Mouse (Mus musculus): ENCODE data around the gene Marc1. TPM values are rescaled to one million over a fixed set of nuclear protein-coding genes. Genes with fewer than 3 reads are reported as not detected.

Gene Marc1
- total RNA-seq, 2 experiments from 2014 or later = not detected

GRCm38 (mm10) chr1:184771891-184772249 lies 39.2 kb downstream of the Marc1 start:
- no peak for DNase-seq
- intact Hi-C loops (cut with DNase I) = loop anchor here (1.0 to 2.0 kb wide), 4 partner anchors 23 to 506 kb away; no protein-coding TSS in a partner anchor

GRCm38 (mm10) chr1:184771202-184771890 lies 39.8 kb downstream of the Marc1 start:
- intact Hi-C loops (cut with DNase I) = loop anchor here (1.0 to 2.0 kb wide), 4 partner anchors 23 to 505 kb away; no protein-coding TSS in a partner anchor
- DNase-seq = peak; percentile 86 to 93

GRCm38 (mm10) chr1:184763866-184764265 lies 47.2 kb downstream of the Marc1 start:
- intact Hi-C loops (cut with DNase I) = no loop called here
- no peak for DNase-seq

- DNase-seq = no peak
- intact Hi-C loops (cut with DNase I) = no loop called here
Observed at GRCm38 (mm10) chr1:184762941-184763340, 48.2 kb downstream of the Marc1 start.

- intact Hi-C loops (cut with DNase I) = no loop called here
- DNase-seq = no peak
Observed at GRCm38 (mm10) chr1:184761988-184762387, 49.1 kb downstream of the Marc1 start.

DNA sequence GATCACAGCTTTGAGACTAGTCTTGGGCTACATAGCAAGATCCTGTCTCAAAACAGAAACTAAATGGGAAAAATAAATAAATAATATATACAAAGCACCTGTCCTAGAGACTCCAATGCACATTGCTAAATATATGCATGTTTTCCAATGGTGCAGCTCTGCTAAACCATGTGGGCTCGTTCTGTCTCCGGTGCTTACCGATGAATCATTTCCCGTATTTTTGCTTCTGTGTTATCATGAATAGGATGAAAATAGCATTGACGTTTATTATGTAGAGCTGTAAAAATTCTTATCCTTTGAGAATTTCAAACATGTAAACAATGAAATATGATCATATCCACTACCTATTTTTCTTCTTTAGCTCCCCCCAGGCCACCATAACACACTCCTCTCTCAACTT lies 58.4 kb downstream of the Marc1 start:
- no peak for DNase-seq
- intact Hi-C loops (cut with DNase I) = no loop called here

DNA sequence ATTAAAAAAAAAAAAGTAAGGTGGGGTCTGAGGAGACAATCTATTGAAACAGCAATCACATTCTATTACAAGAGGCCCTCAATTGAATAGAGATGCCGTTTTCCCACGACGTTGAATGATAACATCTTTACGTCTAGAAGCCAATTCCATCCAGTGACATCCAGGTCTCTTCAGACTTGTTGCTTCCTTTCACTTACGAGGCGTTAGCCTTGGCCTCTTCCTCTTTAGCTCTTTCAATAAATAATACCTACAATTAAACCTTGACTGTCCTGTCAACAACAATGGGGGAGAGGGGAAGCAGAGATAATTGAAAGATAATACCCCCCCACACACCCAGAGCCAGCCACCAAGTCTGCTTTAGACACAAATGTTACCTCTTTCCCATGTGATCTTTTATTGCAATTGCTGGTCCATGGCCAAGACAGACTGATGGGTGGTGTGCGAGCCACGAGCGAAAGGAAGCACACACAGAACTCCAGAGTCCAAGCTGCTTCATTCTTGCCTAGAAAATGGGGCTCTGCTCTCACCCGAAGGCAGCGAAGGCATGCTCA lies 60.9 kb downstream of the Marc1 start:
- intact Hi-C loops (cut with DNase I) = no loop called here
- DNase-seq = no peak

- intact Hi-C loops (cut with DNase I) = loop anchor here (2.0 kb wide), 1 partner anchor 22 kb away; no protein-coding TSS in a partner anchor
Observed at GRCm38 (mm10) chr1:184748692-184749152, 62.4 kb downstream of the Marc1 start.

GRCm38 (mm10) chr1:184737876-184738479 lies 73.1 kb downstream of the Marc1 start:
- peak; percentile 61 to 69 for DNase-seq
- intact Hi-C loops (cut with DNase I) = loop anchor here (1.0 to 5.0 kb wide), 6 partner anchors 33 to 476 kb away; no protein-coding TSS in a partner anchor

More at GRCm38 (mm10) chr1:184748692-184749152, 62.4 kb downstream of the Marc1 start:
- DNase-seq = peak; percentile 56 to 71

- no peak for DNase-seq
- intact Hi-C loops (cut with DNase I) = loop anchor here (5.0 kb wide), 2 partner anchors 340 to 360 kb away; no protein-coding TSS in a partner anchor
Observed at GRCm38 (mm10) chr1:184737228-184737627, 73.9 kb downstream of the Marc1 start.

Small RNA genes within 50 kb of the gene (microRNA-seq; reads per million reads assigned to microRNA genes)
- gene Mir1981 (ENCODE audit: borderline number of aligned reads in 2 of 2) = 139 to 152 reads per million in 2 experiments

Other genes starting within 250 kb of the Marc1 start
- 10 to 100 TPM in 1 of 2 experiments, 1 to 10 TPM in 1; 9.9 to 14.5 TPM for gene Hlx, start 78.7 kb downstream of the Marc1 start, total RNA-seq (2021)
- gene Marc2, start 35.1 kb upstream of the Marc1 start, total RNA-seq (2021) = 100 to 1,000 TPM; 127 to 136 TPM
- gene C130074G19Rik, start 71.9 kb upstream of the Marc1 start, total RNA-seq (2021) = 10 to 100 TPM; 18.0 to 19.0 TPM
- 1 to 10 TPM; 7.2 to 8.4 TPM for gene Mark1, start 188.3 kb upstream of the Marc1 start, total RNA-seq (2021)